Mouse (Mus musculus) T-helper 2 cell (primary cell): Measurements from ENCODE around the gene Gkn2.

Experiments
- in situ Hi-C: fragments of 300-600 bp; cut with MboI, MseI; formaldehyde crosslinking; loops from one replicate; pipeline ENCODE4 v1.15.1; 2025; ENCODE audit warnings: high pct_unique_total_duplicates

The Gkn2 gene

GRCm38 (mm10) chr6:87399137-87399536, 26.0 kb downstream of the Gkn2 start:
- in situ Hi-C loops, result loop anchor here (5.0 kb wide), 1 partner anchor 53 kb away; no protein-coding TSS in a partner anchor

GRCm38 (mm10) chr6:87399886-87400566, 26.9 kb downstream of the Gkn2 start:
- in situ Hi-C loops, result loop anchor here (5.0 kb wide), 1 partner anchor 52 kb away; no protein-coding TSS in a partner anchor

- in situ Hi-C loops, result no loop called here
These were observed 28.3 kb downstream of the Gkn2 start for GRCm38 (mm10) chr6:87401456-87401855.

- in situ Hi-C loops, result no loop called here
These were observed 38.9 kb downstream of the Gkn2 start for GRCm38 (mm10) chr6:87412011-87412410.

- in situ Hi-C loops, result no loop called here
These were observed 49.1 kb downstream of the Gkn2 start for GRCm38 (mm10) chr6:87422304-87422703.

GRCm38 (mm10) chr6:87424037-87424816, 51.1 kb downstream of the Gkn2 start:
- in situ Hi-C loops, result no loop called here

- in situ Hi-C loops, result no loop called here
These were observed 53.8 kb downstream of the Gkn2 start for GRCm38 (mm10) chr6:87426954-87427353.

GRCm38 (mm10) chr6:87427616-87428015, 54.5 kb downstream of the Gkn2 start:
- in situ Hi-C loops, result no loop called here

GRCm38 (mm10) chr6:87428487-87429044, 55.4 kb downstream of the Gkn2 start, which contains the start of gene Bmp10:
Bmp10 (plus strand) TSS chr6:87428994.
- in situ Hi-C loops, result no loop called here
